Mouse (Mus musculus): ENCODE measurements around the gene Copb1. TPM values are rescaled to one million over a fixed set of nuclear protein-coding genes. Genes with fewer than 3 reads are reported as not detected.

Copb1 gene
- polyA plus RNA-seq, 1 experiment from 2014 or later, result 125 TPM

DNA sequence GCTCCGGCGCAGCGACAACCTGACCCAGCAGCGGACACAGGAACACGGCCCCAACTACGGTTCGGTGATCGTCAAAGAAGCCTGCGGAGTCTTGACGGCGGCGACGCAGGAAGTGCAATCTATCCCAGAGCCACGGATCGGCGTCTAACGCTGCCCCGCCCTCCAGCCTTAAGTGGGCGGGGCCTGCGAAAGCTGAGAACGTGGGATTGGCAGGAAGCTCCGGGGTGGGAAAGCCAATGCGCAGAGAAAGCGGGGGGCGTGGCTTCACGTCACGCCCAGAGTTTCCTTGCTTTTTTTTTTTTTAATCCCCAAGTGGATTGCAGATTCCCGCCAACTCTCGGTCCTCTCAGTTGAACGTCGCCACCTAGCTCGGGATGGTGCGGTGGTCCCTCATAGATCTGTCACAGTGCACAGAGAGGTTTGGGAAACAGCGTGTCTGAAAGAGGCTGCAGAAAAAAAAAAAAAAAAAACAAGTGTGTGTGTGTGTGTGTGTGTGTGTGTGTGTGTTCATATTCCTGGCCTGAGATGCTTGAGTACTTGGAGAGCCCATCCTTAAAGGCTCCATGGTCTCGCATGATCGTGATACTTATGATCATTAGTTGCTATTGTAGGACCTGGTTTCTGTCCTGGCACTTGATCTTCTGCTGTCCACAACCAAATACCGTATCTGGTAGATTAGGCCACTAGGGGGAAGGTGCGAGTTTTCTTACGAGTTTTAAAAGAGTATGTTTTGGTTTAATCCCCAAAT, 21.7 kb upstream of the Copb1 start, which contains the start of gene Psma1:
Psma1 (minus strand) TSS at position 114 of the 748 bp plus-strand sequence.
- peak within 1 kb of the TSS; percentile 65 for H3K4me2 ChIP-seq (replicated peaks)
- peaks cover 5% of the 10 kb centered on the region; the same call in 1 of the 2 replicates for H3K4me1 ChIP-seq (replicated peaks)
- H3K4me3 ChIP-seq (replicated peaks), result peak within 1 kb of the TSS; percentile 64
- peak within 1 kb of the TSS; percentile 71 for H3K9ac ChIP-seq
- under 1% methylated on average over 39 of the region's 39 CpGs for WGBS
- H3K27me3 ChIP-seq (replicated peaks), result no peaks in the 10 kb centered on the region
- H3K27ac ChIP-seq, result peak within 1 kb of the TSS; percentile 42; the same call in 1 of the 2 replicates
- peaks cover 4% of the 10 kb centered on the region; the same call in 1 of the 2 replicates for H3K36me3 ChIP-seq
- no peaks in the 10 kb centered on the region for H3K9me3 ChIP-seq
- ATAC-seq, result peak; percentile 95

GRCm38 (mm10) chr7:114275372-114276004, 21.0 kb upstream of the Copb1 start:
- WGBS, result under 1% methylated on average over 24 of the region's 24 CpGs
- peak overlapping the region; percentile 64 for H3K4me3 ChIP-seq (replicated peaks)
- peak; percentile 85; the same call in 1 of the 2 replicates for ATAC-seq

DNA sequence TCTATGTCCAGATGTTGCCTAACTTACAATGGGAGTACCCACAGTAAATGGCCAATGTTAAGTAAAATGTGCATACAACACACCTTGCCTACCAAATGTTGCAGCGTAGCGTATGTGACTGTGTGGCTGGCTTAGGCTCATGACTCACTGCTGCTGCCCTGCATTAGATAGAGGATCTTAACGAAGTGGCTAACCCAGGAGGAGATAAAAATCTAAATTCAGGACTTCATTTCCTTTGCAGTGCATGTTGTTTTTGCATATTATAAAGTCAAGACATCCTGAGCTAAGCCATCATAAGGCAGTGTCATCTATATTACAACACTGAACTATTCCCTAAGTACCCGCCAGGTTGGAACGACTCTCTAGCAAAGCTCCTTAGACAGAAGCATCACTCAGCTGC, 13.9 kb upstream of the Copb1 start:
- H3K9ac ChIP-seq, result no peak overlapping the region
- 94% methylated on average over 5 of the region's 5 CpGs for WGBS

More at GRCm38 (mm10) chr7:114275372-114276004, 21.0 kb upstream of the Copb1 start:
- peak overlapping the region; percentile 65 for H3K4me2 ChIP-seq (replicated peaks)
- H3K9ac ChIP-seq, result peak overlapping the region; percentile 71
- peaks cover 5% of the 10 kb centered on the region; the same call in 1 of the 2 replicates for H3K4me1 ChIP-seq (replicated peaks)
- H3K27ac ChIP-seq, result peak overlapping the region; percentile 42; the same call in 1 of the 2 replicates
- H3K36me3 ChIP-seq, result peaks cover 4% of the 10 kb centered on the region; the same call in 1 of the 2 replicates
- H3K9me3 ChIP-seq, result no peaks in the 10 kb centered on the region
- no peaks in the 10 kb centered on the region for H3K27me3 ChIP-seq (replicated peaks)

DNA sequence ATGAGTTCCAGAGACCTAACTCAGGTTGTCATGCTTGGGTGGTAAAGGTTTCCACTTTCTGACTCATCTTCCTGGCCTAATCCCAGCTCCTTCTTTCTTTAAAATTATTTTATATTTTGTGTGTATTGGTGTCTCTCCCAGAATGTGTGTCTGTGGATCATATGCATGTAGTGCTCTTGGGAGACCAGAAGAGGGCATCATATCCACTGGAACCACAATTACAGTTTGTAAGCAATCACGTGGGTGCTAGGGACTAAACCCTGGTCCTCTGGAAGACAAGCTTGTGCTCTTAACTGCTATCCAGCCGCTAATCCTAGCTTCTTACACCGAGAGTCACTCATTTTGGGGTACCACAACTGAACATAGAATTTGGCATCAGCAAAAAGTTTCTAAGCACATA, 2.8 kb downstream of the Copb1 start:
- ATAC-seq, result no peak
- 96% methylated on average over 3 of the region's 3 CpGs for WGBS
- H3K36me3 ChIP-seq, result peaks cover 24% of the 10 kb centered on the region
- no peak overlapping the region for H3K4me2 ChIP-seq (replicated peaks)
- no peaks in the 10 kb centered on the region for H3K9me3 ChIP-seq
- no peaks in the 10 kb centered on the region for H3K27me3 ChIP-seq (replicated peaks)
- H3K27ac ChIP-seq, result no peak overlapping the region
- H3K4me3 ChIP-seq (replicated peaks), result no peak overlapping the region
- no peak overlapping the region for H3K9ac ChIP-seq
- H3K4me1 ChIP-seq (replicated peaks), result no peaks in the 10 kb centered on the region

More for the DNA sequence above, 13.9 kb upstream of the Copb1 start:
- peaks cover 34% of the 10 kb centered on the region for H3K36me3 ChIP-seq
- no peaks in the 10 kb centered on the region for H3K4me1 ChIP-seq (replicated peaks)
- H3K9me3 ChIP-seq, result no peaks in the 10 kb centered on the region; the same call in 1 of the 2 replicates
- H3K27me3 ChIP-seq (replicated peaks), result no peaks in the 10 kb centered on the region
- H3K4me3 ChIP-seq (replicated peaks), result no peak overlapping the region
- ATAC-seq, result no peak
- H3K27ac ChIP-seq, result no peak overlapping the region
- no peak overlapping the region for H3K4me2 ChIP-seq (replicated peaks)

GRCm38 (mm10) chr7:114233980-114234379, 20.5 kb downstream of the Copb1 start:
- H3K4me3 ChIP-seq (replicated peaks), result no peak overlapping the region
- H3K9me3 ChIP-seq, result no peaks in the 10 kb centered on the region
- no peak for ATAC-seq
- H3K27me3 ChIP-seq (replicated peaks), result no peaks in the 10 kb centered on the region
- no peak overlapping the region for H3K4me2 ChIP-seq (replicated peaks)
- no peak overlapping the region for H3K27ac ChIP-seq
- H3K9ac ChIP-seq, result no peak overlapping the region
- WGBS, result 80% methylated on average over 7 of the region's 7 CpGs
- peaks cover 17% of the 10 kb centered on the region for H3K36me3 ChIP-seq
- H3K4me1 ChIP-seq (replicated peaks), result no peaks in the 10 kb centered on the region

- no peaks in the 10 kb centered on the region for H3K9me3 ChIP-seq
- WGBS, result 87% methylated on average over 7 of the region's 7 CpGs
- no peak for ATAC-seq
- no peak overlapping the region for H3K4me2 ChIP-seq (replicated peaks)
- H3K4me1 ChIP-seq (replicated peaks), result no peaks in the 10 kb centered on the region
- no peaks in the 10 kb centered on the region for H3K27me3 ChIP-seq (replicated peaks)
- H3K36me3 ChIP-seq, result peaks cover 14% of the 10 kb centered on the region
- no peak overlapping the region for H3K9ac ChIP-seq
- no peak overlapping the region for H3K27ac ChIP-seq
- no peak overlapping the region for H3K4me3 ChIP-seq (replicated peaks)
Observed at GRCm38 (mm10) chr7:114232982-114233381, 21.5 kb downstream of the Copb1 start.

DNA sequence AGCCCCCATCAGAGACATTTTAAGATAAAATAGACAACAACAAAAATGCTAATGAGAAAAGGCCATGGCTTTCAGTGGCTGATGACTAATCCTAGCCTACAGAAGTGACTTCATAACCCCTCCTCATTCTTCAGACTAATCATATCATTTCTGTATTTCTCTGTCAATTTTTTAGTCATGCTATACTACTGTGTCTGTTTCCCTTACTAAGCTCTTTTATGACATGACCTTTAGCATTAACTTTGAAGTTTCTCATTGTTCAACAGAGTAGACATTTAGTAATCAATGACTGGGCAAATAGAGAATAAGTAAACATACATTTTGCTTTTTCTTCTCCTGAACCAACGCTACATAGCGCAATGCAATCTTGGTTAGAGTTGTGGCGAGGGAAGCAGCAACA, 22.7 kb downstream of the Copb1 start:
- Histone ChIP-seq H3K9me3 (no peaks in the 10 kb centered on the region), H3K27me3 (replicated peaks) (no peaks in the 10 kb centered on the region), H3K9ac (no peak overlapping the region), H3K4me3 (replicated peaks) (no peak overlapping the region), H3K27ac (no peak overlapping the region), H3K4me2 (replicated peaks) (no peak overlapping the region), H3K4me1 (replicated peaks) (no peaks in the 10 kb centered on the region), H3K36me3 (peaks cover 19% of the 10 kb centered on the region)
- WGBS, result 72% methylated on average over 3 of the region's 3 CpGs
- ATAC-seq, result peak; percentile 84

- ATAC-seq, result no peak
- H3K27ac ChIP-seq, result no peak overlapping the region
- WGBS, result 94% methylated on average over 1 of the region's 1 CpGs
- H3K4me3 ChIP-seq (replicated peaks), result no peak overlapping the region
- H3K4me1 ChIP-seq (replicated peaks), result no peaks in the 10 kb centered on the region
- no peaks in the 10 kb centered on the region for H3K9me3 ChIP-seq
- H3K4me2 ChIP-seq (replicated peaks), result no peak overlapping the region
- H3K36me3 ChIP-seq, result peaks cover 26% of the 10 kb centered on the region
- H3K27me3 ChIP-seq (replicated peaks), result no peaks in the 10 kb centered on the region
- no peak overlapping the region for H3K9ac ChIP-seq
Observed at GRCm38 (mm10) chr7:114226521-114226920, 28.0 kb downstream of the Copb1 start.

DNA sequence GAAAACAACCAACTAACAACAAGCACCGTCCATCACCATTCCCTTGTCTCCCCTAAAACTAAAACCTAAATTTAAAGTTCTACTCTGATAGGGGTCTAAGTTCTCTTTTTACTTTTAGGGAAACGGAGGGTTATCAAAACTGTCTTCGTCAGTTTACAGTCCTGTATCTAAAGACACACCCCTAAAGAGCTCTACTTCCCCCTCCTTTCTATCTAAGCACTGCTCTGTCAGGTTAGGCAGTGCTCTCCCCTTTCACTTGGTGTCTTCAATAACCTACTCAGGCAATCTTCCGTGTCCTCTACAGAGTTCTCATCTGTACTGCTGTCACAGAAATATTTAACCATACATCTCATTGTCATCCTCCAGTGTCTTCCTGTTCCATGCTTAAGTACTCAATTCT, 34.1 kb downstream of the Copb1 start:
- Histone ChIP-seq H3K9ac (no peak overlapping the region), H3K27ac (no peak overlapping the region), H3K36me3 (peaks cover 14% of the 10 kb centered on the region; the same call in 1 of the 2 replicates), H3K27me3 (replicated peaks) (no peaks in the 10 kb centered on the region), H3K4me2 (replicated peaks) (no peak overlapping the region), H3K4me1 (replicated peaks) (no peaks in the 10 kb centered on the region), H3K9me3 (no peaks in the 10 kb centered on the region), H3K4me3 (replicated peaks) (no peak overlapping the region)
- 83% methylated on average over 4 of the region's 4 CpGs for WGBS
- no peak for ATAC-seq

DNA sequence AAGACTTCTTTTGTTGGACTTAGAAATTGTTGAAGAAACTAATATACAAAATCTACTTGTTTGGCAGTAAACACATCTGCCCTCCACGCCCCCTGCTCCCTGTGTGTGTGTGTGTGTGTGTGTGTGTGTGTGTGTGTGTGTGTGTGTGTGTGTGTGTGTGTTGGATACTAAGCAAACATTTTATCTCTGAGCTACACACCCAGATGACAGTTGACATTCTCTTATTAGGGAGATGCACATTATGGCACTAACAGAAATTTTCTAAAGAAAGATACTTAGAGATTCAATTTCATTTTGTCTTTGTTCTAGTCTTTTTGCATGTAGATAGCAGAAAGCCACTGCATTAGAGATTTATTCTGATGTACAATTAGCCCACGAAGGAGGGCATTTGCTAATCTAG, 37.6 kb downstream of the Copb1 start:
- Histone ChIP-seq H3K4me2 (replicated peaks) (no peak overlapping the region), H3K4me3 (replicated peaks) (no peak overlapping the region), H3K4me1 (replicated peaks) (no peaks in the 10 kb centered on the region), H3K9me3 (no peaks in the 10 kb centered on the region), H3K27me3 (replicated peaks) (no peaks in the 10 kb centered on the region), H3K27ac (no peak overlapping the region), H3K36me3 (peaks cover 15% of the 10 kb centered on the region), H3K9ac (no peak overlapping the region)
- 83% methylated on average over 2 of the region's 2 CpGs for WGBS
- ATAC-seq, result no peak

GRCm38 (mm10) chr7:114214385-114214784, 40.1 kb downstream of the Copb1 start:
- Histone ChIP-seq H3K9ac (no peak overlapping the region), H3K36me3 (peaks cover 12% of the 10 kb centered on the region), H3K4me3 (replicated peaks) (no peak overlapping the region), H3K4me2 (replicated peaks) (no peak overlapping the region), H3K27ac (no peak overlapping the region), H3K9me3 (no peaks in the 10 kb centered on the region), H3K4me1 (replicated peaks) (no peaks in the 10 kb centered on the region), H3K27me3 (replicated peaks) (no peaks in the 10 kb centered on the region)
- no peak for ATAC-seq
- WGBS, result 85% methylated on average over 1 of the region's 1 CpGs

DNA sequence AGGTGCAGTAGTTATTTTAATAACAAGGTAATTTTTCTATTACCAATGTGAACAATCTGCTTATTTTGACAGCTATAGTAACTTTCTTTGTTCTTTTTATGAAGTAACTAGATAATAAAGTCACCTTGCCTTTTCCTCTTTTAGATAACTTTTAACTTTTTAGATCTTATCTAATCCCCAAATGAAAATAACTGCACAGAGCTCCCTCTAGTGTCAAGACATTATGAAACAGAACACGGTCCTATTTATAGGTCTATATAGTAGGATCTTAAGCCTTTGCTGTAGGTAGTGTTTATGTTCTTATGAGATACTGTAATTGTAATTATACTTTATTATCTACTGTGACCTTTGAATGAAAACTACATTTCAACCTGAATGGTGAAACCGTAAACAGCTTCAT, 41.0 kb downstream of the Copb1 start:
- no peak for ATAC-seq
- WGBS, result 55% methylated on average over 2 of the region's 2 CpGs
- H3K27me3 ChIP-seq (replicated peaks), result no peaks in the 10 kb centered on the region
- no peak overlapping the region for H3K4me3 ChIP-seq (replicated peaks)
- H3K27ac ChIP-seq, result no peak overlapping the region
- peaks cover 12% of the 10 kb centered on the region for H3K36me3 ChIP-seq
- no peaks in the 10 kb centered on the region for H3K9me3 ChIP-seq
- no peaks in the 10 kb centered on the region for H3K4me1 ChIP-seq (replicated peaks)
- H3K4me2 ChIP-seq (replicated peaks), result no peak overlapping the region
- H3K9ac ChIP-seq, result no peak overlapping the region

Measured in intestine, embryonic 15.5 days (tissue).